Mouse (Mus musculus): ENCODE results near the gene Fbxl19.

GRCm38 (mm10) chr7:127801010-127801621 is 56.8 kb downstream of the Fbxl19 start:
- TF ChIP-seq CTCF (IDR thresholded peaks at IDR 0.05; ENCODE audit: insufficient read depth, low read depth, low read length): no peak
- TF ChIP-seq POLR2A (IDR thresholded peaks at IDR 0.05; ENCODE audit: insufficient read depth, low read depth, low read length): no peak

Measured in olfactory bulb, adult 2 months (tissue).